ENCODE assay signal across 12 mouse cellular contexts in genomic region chr14:60752892-60753800, GRCm38 (mm10). TPM values are rescaled to one million over a fixed set of nuclear protein-coding genes. Genes with fewer than 3 reads are reported as not detected.
DNase-seq lines count a peak whose midpoint lies in the region; ATAC-seq and TF ChIP-seq lines count a peak whose summit lies in the region.
"Had no signal": no experiment of that assay in that cellular context is flagged by ENCODE, and none has a peak within 500 bp of the region (broad histone marks: within the 10 kb centered on the region; RNA-seq: fewer than 3 reads in every experiment).

No protein-coding gene starts in this region.

- H3K4me1 ChIP-seq in heart, embryonic 16.5 days (ENCODE audit: control insufficient read depth, insufficient read depth, low read length), result peaks cover 12% of the 10 kb centered on the region
- peaks cover 6% of the 10 kb centered on the region for H3K4me1 ChIP-seq in heart, adult 2 months (ENCODE audit: control insufficient read depth, insufficient read depth, low read length)
- peaks cover 10% of the 10 kb centered on the region; the same call in 1 of the 2 replicates for H3K4me1 ChIP-seq in forebrain, embryonic 12.5 days
- no peaks in the 10 kb centered on the region for H3K4me1 ChIP-seq in midbrain, embryonic 16.5 days (ENCODE audit: control insufficient read depth, insufficient read depth, low read length)

- intact Hi-C loops in heart, adult 2 months (cut with DNase I), result no loop called here

- no peak overlapping the region for H3K4me2 ChIP-seq in heart, embryonic 16.5 days (ENCODE audit: low read depth, low read length)
- no peak overlapping the region for H3K4me2 ChIP-seq in forebrain, embryonic 12.5 days
- no peak overlapping the region for H3K4me2 ChIP-seq in midbrain, embryonic 16.5 days (ENCODE audit: low read length)

- H3K9ac ChIP-seq in heart, embryonic 16.5 days (ENCODE audit: low read length), result no peak overlapping the region
- H3K9ac ChIP-seq in heart, adult 2 months (ENCODE audit: low read depth, low read length), result no peak overlapping the region
- no peak overlapping the region for H3K9ac ChIP-seq in forebrain, embryonic 12.5 days
- H3K9ac ChIP-seq in midbrain, embryonic 16.5 days (ENCODE audit: low read depth, low read length), result no peak overlapping the region

- H3K27ac ChIP-seq in heart, embryonic 16.5 days (ENCODE audit: low read length), result no peak overlapping the region
- no peak overlapping the region for H3K27ac ChIP-seq in heart, adult 2 months
- H3K27ac ChIP-seq in forebrain, embryonic 12.5 days, result peak overlapping the region; percentile 84
- no peak overlapping the region for H3K27ac ChIP-seq in midbrain, embryonic 16.5 days (ENCODE audit: low read length)

- no peak for TF ChIP-seq CTCF in heart, adult 2 months (IDR thresholded peaks at IDR 0.05)

- peak; percentile 66; the same call in 1 of the 2 replicates for ATAC-seq in heart, embryonic 16.5 days (replicated peaks; ENCODE audit: extremely low read depth, insufficient read depth, low FRiP score)
- peak; percentile 85 for ATAC-seq in forebrain, embryonic 12.5 days (ENCODE audit: low FRiP score)
- ATAC-seq in midbrain, embryonic 16.5 days, result peak; percentile 59

- no peak for TF ChIP-seq POLR2A in heart, adult 2 months (IDR thresholded peaks at IDR 0.05; ENCODE audit: insufficient read depth, low read depth, low read length)

- peaks cover 62% of the 10 kb centered on the region for H3K36me3 ChIP-seq in heart, embryonic 16.5 days (ENCODE audit: control insufficient read depth, insufficient read depth)
- H3K36me3 ChIP-seq in heart, adult 2 months (ENCODE audit: control insufficient read depth, insufficient read depth, low read length), result peaks cover 6% of the 10 kb centered on the region
- H3K36me3 ChIP-seq in forebrain, embryonic 12.5 days (replicated peaks), result peaks cover 84% of the 10 kb centered on the region
- H3K36me3 ChIP-seq in midbrain, embryonic 16.5 days (ENCODE audit: control insufficient read depth, insufficient read depth, low read length), result no peaks in the 10 kb centered on the region

- no peak for TF ChIP-seq EP300 in heart, adult 2 months (IDR thresholded peaks at IDR 0.05; ENCODE audit: insufficient read depth, low read depth, low read length)

- peaks cover 3% of the 10 kb centered on the region for H3K79me2 ChIP-seq in heart, adult 2 months (replicated peaks; ENCODE audit: control insufficient read depth, insufficient read depth, low read length)

- DNase-seq in heart, adult 2 months, result no peak
- DNase-seq in right cerebral cortex, postnatal 10 days (ENCODE audit: low spot score in 2 of 2), result peak; percentile 48 to 52
- no peak for DNase-seq in right cerebral cortex, postnatal 14 days
- DNase-seq in lung, postnatal 4 days, result no peak
- no peak for DNase-seq in gastrocnemius, adult 18-20 months (ENCODE audit: low spot score)
- DNase-seq: gastrocnemius, postnatal 10 days; lung, adult 18-20 months; right cerebral cortex, adult 18-20 months had no signal

- H3K9me3 ChIP-seq in heart, embryonic 16.5 days (replicated peaks; ENCODE audit: control insufficient read depth, low read length), result no peaks in the 10 kb centered on the region
- H3K9me3 ChIP-seq in forebrain, embryonic 12.5 days, result no peaks in the 10 kb centered on the region
- H3K9me3 ChIP-seq in midbrain, embryonic 16.5 days (replicated peaks; ENCODE audit: control insufficient read depth, low read length, poor library complexity, severe bottlenecking), result no peaks in the 10 kb centered on the region

- H3K4me3 ChIP-seq in heart, embryonic 16.5 days (ENCODE audit: low read length), result no peak overlapping the region
- no peak overlapping the region for H3K4me3 ChIP-seq in heart, adult 2 months
- H3K4me3 ChIP-seq in forebrain, embryonic 12.5 days (replicated peaks), result no peak overlapping the region
- no peak overlapping the region for H3K4me3 ChIP-seq in midbrain, embryonic 16.5 days (ENCODE audit: low read depth, low read length)

- no peaks in the 10 kb centered on the region for H3K27me3 ChIP-seq in heart, embryonic 16.5 days (ENCODE audit: control insufficient read depth, insufficient read depth, low read length)
- H3K27me3 ChIP-seq in heart, adult 2 months (ENCODE audit: control insufficient read depth, insufficient read depth, low read length), result no peaks in the 10 kb centered on the region
- H3K27me3 ChIP-seq in forebrain, embryonic 12.5 days, result no peaks in the 10 kb centered on the region
- H3K27me3 ChIP-seq in midbrain, embryonic 16.5 days (ENCODE audit: control insufficient read depth, insufficient read depth, low read depth, low read length), result no peaks in the 10 kb centered on the region
- H3K27me3 ChIP-seq: CH12.LX had no signal

- 83% methylated on average over 14 of the region's 14 CpGs for WGBS in heart, embryonic 16.5 days
- WGBS in heart, adult 2 months, result 84% methylated on average over 14 of the region's 14 CpGs
- 37% methylated on average over 14 of the region's 14 CpGs for WGBS in forebrain, embryonic 12.5 days
- 49% methylated on average over 14 of the region's 14 CpGs for WGBS in midbrain, embryonic 16.5 days

RNA-seq across cellular contexts. Expression of gene C1qtnf9, which starts 14.8 kb away (rescaled TPM):
- 3.7 and 4.0 TPM in 2 replicates for polyA plus RNA-seq in heart, embryonic 16.5 days (2015; fragmentation: Nextera tagmentation; extraction: Ambion mirVana)
- total RNA-seq in heart, adult 2 months (2021), result 10 to 100 TPM; 44.0 to 45.5 TPM
- 27.8 and 59.4 TPM in 2 replicates for polyA plus RNA-seq in heart, adult 2 months (2012; rRNA removed)
- 0.23 and 0.37 TPM in 2 replicates for polyA plus RNA-seq in forebrain, embryonic 12.5 days (2016; fragmentation: Nextera tagmentation; extraction: Ambion mirVana)
- not detected in 2 replicates for polyA plus RNA-seq in midbrain, embryonic 16.5 days (2015; fragmentation: Nextera tagmentation; extraction: Ambion mirVana)
- total RNA-seq in gastrocnemius, adult 18-20 months (2021), result 10 to 100 TPM; 15.1 to 15.7 TPM
- total RNA-seq: CH12.LX had no signal

RNA-seq across cellular contexts. Expression of gene Mipep, which starts 31.2 kb away (rescaled TPM):
- polyA plus RNA-seq in heart, embryonic 16.5 days (2015; fragmentation: Nextera tagmentation; extraction: Ambion mirVana), result 32.6 and 33.2 TPM in 2 replicates
- 10 to 100 TPM; 61.6 to 71.8 TPM for total RNA-seq in heart, adult 2 months (2021)
- 26.0 and 38.4 TPM in 2 replicates for polyA plus RNA-seq in heart, adult 2 months (2012; rRNA removed)
- 22.9 and 23.3 TPM in 2 replicates for polyA plus RNA-seq in forebrain, embryonic 12.5 days (2016; fragmentation: Nextera tagmentation; extraction: Ambion mirVana)
- polyA plus RNA-seq in midbrain, embryonic 16.5 days (2015; fragmentation: Nextera tagmentation; extraction: Ambion mirVana), result 20.3 and 20.7 TPM in 2 replicates
- 10 to 100 TPM; 35.0 to 36.0 TPM for total RNA-seq in gastrocnemius, adult 18-20 months (2021)

Comparison
In these comparisons a context has a peak if more than half of its experiments do, and no peak if none do; other contexts are left out.
1. DNase-seq: peak in right cerebral cortex, postnatal 10 days (2 of 2); none in heart, adult 2 months (0 of 2), right cerebral cortex, postnatal 14 days (single experiment), lung, postnatal 4 days (0 of 2) and gastrocnemius, adult 18-20 months (single experiment).
2. Peak in every context shown above with its lines, with median percentiles within 50 percentile points of each other: ATAC-seq.